Mouse (Mus musculus) liver, adult 2 months (tissue): ENCODE measurements around the gene Ube4a. TPM values are rescaled to one million over a fixed set of nuclear protein-coding genes. Genes with fewer than 3 reads are reported as not detected.

Experiments used
- DNase-seq: peaks from one replicate; pipeline ENCODE4 v3.0.0-alpha.2; 2011; ENCODE audit warnings: low read depth, low spot score; ENCODE audit errors: extremely low read depth
- H3K27ac ChIP-seq: fragments of 200-500 bp; replicated peaks from 2 replicates; pipeline ENCODE4 v1.5.1; 2012; ENCODE audit warnings: low read depth, mild to moderate bottlenecking, control low read depth, inconsistent platforms, low read length; ENCODE audit not compliant: insufficient read depth
- H3K27me3 ChIP-seq: fragments of 200-500 bp; 2 replicates; pipeline ENCODE4 v1.6.1; 2012; ENCODE audit warnings: mild to moderate bottlenecking, moderate library complexity, low read length, inconsistent platforms; ENCODE audit not compliant: control insufficient read depth, insufficient read depth
- H3K36me3 ChIP-seq: fragments of 200-500 bp; 2 replicates; pipeline ENCODE4 v1.6.1; 2012; ENCODE audit warnings: low read length, inconsistent platforms; ENCODE audit not compliant: control insufficient read depth, insufficient read depth
- H3K4me1 ChIP-seq: fragments of 200-500 bp; 2 replicates; pipeline ENCODE4 v1.6.1; 2011; ENCODE audit warnings: low read length; ENCODE audit not compliant: control insufficient read depth, insufficient read depth
- H3K4me3 ChIP-seq: fragments of 200-500 bp; 2 replicates; pipeline ENCODE4 v1.5.1; 2011; ENCODE audit warnings: low read depth, mild to moderate bottlenecking, control low read depth, low read length, moderate library complexity; ENCODE audit not compliant: insufficient read depth
- H3K79me2 ChIP-seq: fragments of 200-500 bp; 2 replicates; pipeline ENCODE4 v1.6.1; 2012; ENCODE audit warnings: inconsistent platforms, mild to moderate bottlenecking, low read length, moderate library complexity; ENCODE audit not compliant: control insufficient read depth, insufficient read depth
- H3K9ac ChIP-seq: fragments of 200-500 bp; 2 replicates; pipeline ENCODE4 v1.6.1; 2012; ENCODE audit warnings: low read depth, mild to moderate bottlenecking, control low read depth, inconsistent platforms, low read length
- CTCF ChIP-seq: fragments of 200-500 bp; IDR thresholded peaks from 2 replicates; pipeline ENCODE4 v1.5.1; 2011; ENCODE audit warnings: low read depth, low read length, control low read depth
- POLR2A ChIP-seq: fragments of 200-500 bp; IDR thresholded peaks from 2 replicates; pipeline ENCODE4 v1.6.1; 2011; ENCODE audit warnings: low read length, control low read depth; ENCODE audit not compliant: insufficient read depth; ENCODE audit errors: extremely low read depth
- WGBS: fragments of 180-500 bp; shearing (Covaris S2); methylation state at CpG from one replicate; pipeline ENCODE4 v1.1.7; 2018; 5-methylcytosine and 5-hydroxymethylcytosine counted together
- polyA plus RNA-seq: library from polyadenylated mRNA; depleted of rRNA; stranded (reverse); fragments of >200 nt; gene quantifications from 2 replicates; pipeline ENCODE4 v1.2.3, GENCODE M21; 2012; rRNA removed
- total RNA-seq: library from RNA; depleted of rRNA; stranded (reverse); fragments of >200 nt; gene quantifications from 2 replicates; pipeline ENCODE4 v1.2.3, GENCODE M21; 2014; rRNA removed

The Ube4a gene
- total and polyA plus RNA-seq, 2 experiments: 11.6 to 33.6 TPM

- H3K4me1 ChIP-seq: peaks cover 20% of the 10 kb centered on the region
- no peak for TF ChIP-seq CTCF
- no peak for TF ChIP-seq POLR2A
- H3K4me3 ChIP-seq: peak overlapping the region; percentile 100
- H3K27me3 ChIP-seq: no peaks in the 10 kb centered on the region
- peak overlapping the region; percentile 99 for H3K9ac ChIP-seq
- peak; percentile 56 for DNase-seq
- H3K27ac ChIP-seq: no peak overlapping the region
- H3K36me3 ChIP-seq: no peaks in the 10 kb centered on the region
- WGBS: 2% methylated on average over 13 of the region's 13 CpGs
- peaks cover 35% of the 10 kb centered on the region for H3K79me2 ChIP-seq
Measured at GRCm38 (mm10) chr9:44879694-44880271, 85.6 kb downstream of the Ube4a start.

GRCm38 (mm10) chr9:44878776-44879500, 86.5 kb downstream of the Ube4a start:
- Histone ChIP-seq H3K79me2 (peaks cover 38% of the 10 kb centered on the region), H3K27ac (no peak overlapping the region)

GRCm38 (mm10) chr9:44877686-44878085, 87.7 kb downstream of the Ube4a start:
- H3K4me3 ChIP-seq: no peak overlapping the region
- WGBS: 93% methylated on average over 7 of the region's 7 CpGs
- H3K27ac ChIP-seq: no peak overlapping the region
- peaks cover 20% of the 10 kb centered on the region for H3K4me1 ChIP-seq
- no peak for TF ChIP-seq POLR2A
- H3K9ac ChIP-seq: no peak overlapping the region
- no peaks in the 10 kb centered on the region for H3K27me3 ChIP-seq
- DNase-seq: no peak
- no peaks in the 10 kb centered on the region for H3K36me3 ChIP-seq
- H3K79me2 ChIP-seq: peaks cover 41% of the 10 kb centered on the region

More at GRCm38 (mm10) chr9:44878776-44879500, 86.5 kb downstream of the Ube4a start:
- TF ChIP-seq POLR2A: no peak
- TF ChIP-seq CTCF: no peak
- no peaks in the 10 kb centered on the region for H3K36me3 ChIP-seq
- no peak for DNase-seq
- peaks cover 20% of the 10 kb centered on the region for H3K4me1 ChIP-seq
- no peaks in the 10 kb centered on the region for H3K27me3 ChIP-seq
- WGBS: 49% methylated on average over 9 of the region's 9 CpGs
- no peak overlapping the region for H3K4me3 ChIP-seq
- H3K9ac ChIP-seq: peak overlapping the region; percentile 24; the same call in 1 of the 2 replicates

GRCm38 (mm10) chr9:44875476-44875875, 89.9 kb downstream of the Ube4a start:
- H3K9ac ChIP-seq: no peak overlapping the region
- no peaks in the 10 kb centered on the region for H3K27me3 ChIP-seq
- H3K79me2 ChIP-seq: peaks cover 50% of the 10 kb centered on the region
- H3K4me1 ChIP-seq: peaks cover 19% of the 10 kb centered on the region
- H3K36me3 ChIP-seq: no peaks in the 10 kb centered on the region
- no peak overlapping the region for H3K4me3 ChIP-seq
- DNase-seq: no peak
- no peak overlapping the region for H3K27ac ChIP-seq
- no peak for TF ChIP-seq CTCF
- TF ChIP-seq POLR2A: no peak
- WGBS: 78% methylated on average over 7 of the region's 7 CpGs

GRCm38 (mm10) chr9:44874198-44874597, 91.2 kb downstream of the Ube4a start:
- DNase-seq: no peak
- Histone ChIP-seq H3K79me2 (peaks cover 50% of the 10 kb centered on the region; the same call in 1 of the 2 replicates), H3K4me1 (peaks cover 7% of the 10 kb centered on the region)

GRCm38 (mm10) chr9:44873665-44874064, 91.7 kb downstream of the Ube4a start:
- Histone ChIP-seq H3K4me3 (no peak overlapping the region), H3K36me3 (no peaks in the 10 kb centered on the region), H3K27ac (no peak overlapping the region), H3K9ac (no peak overlapping the region), H3K27me3 (no peaks in the 10 kb centered on the region), H3K4me1 (peaks cover 4% of the 10 kb centered on the region; the same call in 1 of the 2 replicates), H3K79me2 (peaks cover 45% of the 10 kb centered on the region; the same call in 1 of the 2 replicates)
- no peak for TF ChIP-seq CTCF
- TF ChIP-seq POLR2A: no peak
- WGBS: 32% methylated on average over 5 of the region's 5 CpGs
- DNase-seq: no peak

More at GRCm38 (mm10) chr9:44874198-44874597, 91.2 kb downstream of the Ube4a start:
- TF ChIP-seq POLR2A (no peak), CTCF (no peak)
- no peak overlapping the region for H3K9ac ChIP-seq
- no peak overlapping the region for H3K27ac ChIP-seq
- no peaks in the 10 kb centered on the region for H3K27me3 ChIP-seq
- H3K4me3 ChIP-seq: no peak overlapping the region
- H3K36me3 ChIP-seq: no peaks in the 10 kb centered on the region

Other genes with a start within 250 kb of the Ube4a start
- gene Phldb1, start 230.4 kb downstream of the Ube4a start, total RNA-seq: 2.2 and 4.6 TPM in 2 replicates
- 2.6 and 5.9 TPM in 2 replicates for gene Phldb1, start 230.4 kb downstream of the Ube4a start, polyA plus RNA-seq
- 94.1 and 98.6 TPM in 2 replicates for gene Arcn1, start 197.8 kb downstream of the Ube4a start, total RNA-seq
- gene Arcn1, start 197.8 kb downstream of the Ube4a start, polyA plus RNA-seq: 32.0 and 33.1 TPM in 2 replicates
- gene Ift46, start 197.7 kb downstream of the Ube4a start, total RNA-seq: 27.5 and 33.2 TPM in 2 replicates
- gene Ift46, start 197.7 kb downstream of the Ube4a start, polyA plus RNA-seq: 24.3 and 33.5 TPM in 2 replicates
- gene Tmem25, start 166.3 kb downstream of the Ube4a start, total RNA-seq: 17.1 and 23.8 TPM in 2 replicates
- gene Tmem25, start 166.3 kb downstream of the Ube4a start, polyA plus RNA-seq: 67.0 and 77.3 TPM in 2 replicates
- gene Ttc36, start 162.5 kb downstream of the Ube4a start, total RNA-seq: 1,192 and 1,193 TPM in 2 replicates
- gene Ttc36, start 162.5 kb downstream of the Ube4a start, polyA plus RNA-seq: 2,094 and 2,442 TPM in 2 replicates
- gene Kmt2a, start 84.3 kb downstream of the Ube4a start, total RNA-seq: 1.9 and 2.8 TPM in 2 replicates
- 3.9 and 5.3 TPM in 2 replicates for gene Kmt2a, start 84.3 kb downstream of the Ube4a start, polyA plus RNA-seq
- 572 and 586 TPM in 2 replicates for gene Atp5l, start 44.9 kb downstream of the Ube4a start, total RNA-seq
- 230 and 372 TPM in 2 replicates for gene Atp5l, start 44.9 kb downstream of the Ube4a start, polyA plus RNA-seq
- 1.1 and 1.6 TPM in 2 replicates for gene Cd3g, start 14.8 kb upstream of the Ube4a start, total RNA-seq
- gene Cd3g, start 14.8 kb upstream of the Ube4a start, polyA plus RNA-seq: 0.38 and 0.83 TPM in 2 replicates
- 0.09 and 0.20 TPM in 2 replicates for gene Cd3d, start 16.2 kb upstream of the Ube4a start, total RNA-seq
- gene Cd3d, start 16.2 kb upstream of the Ube4a start, polyA plus RNA-seq: 0.37 and 0.73 TPM in 2 replicates
- 0.09 and 0.60 TPM in 2 replicates for gene Cd3e, start 44.0 kb upstream of the Ube4a start, total RNA-seq
- gene Cd3e, start 44.0 kb upstream of the Ube4a start, polyA plus RNA-seq: 0.68 and 0.82 TPM in 2 replicates
- 24.2 and 29.9 TPM in 2 replicates for gene Mpzl2, start 74.2 kb upstream of the Ube4a start, total RNA-seq
- gene Mpzl2, start 74.2 kb upstream of the Ube4a start, polyA plus RNA-seq: 20.5 and 34.0 TPM in 2 replicates
- 6.8 and 8.5 TPM in 2 replicates for gene Mpzl3, start 89.6 kb upstream of the Ube4a start, total RNA-seq
- 3.0 and 3.4 TPM in 2 replicates for gene Mpzl3, start 89.6 kb upstream of the Ube4a start, polyA plus RNA-seq
- 1.3 and 1.8 TPM in 2 replicates for gene Jaml, start 113.6 kb upstream of the Ube4a start, total RNA-seq
- gene Jaml, start 113.6 kb upstream of the Ube4a start, polyA plus RNA-seq: 0.05 and 0.11 TPM in 2 replicates
- not detected in 2 replicates for gene Scn2b, start 152.2 kb upstream of the Ube4a start, total RNA-seq
- gene Scn2b, start 152.2 kb upstream of the Ube4a start, polyA plus RNA-seq: not detected in 2 replicates
- gene Scn4b, start 172.8 kb upstream of the Ube4a start, total RNA-seq: 0.07 and 0.28 TPM in 2 replicates
- gene Scn4b, start 172.8 kb upstream of the Ube4a start, polyA plus RNA-seq: 0.02 and 0.07 TPM in 2 replicates
- 0.55 and 0.60 TPM in 2 replicates for gene BC049352, start 216.4 kb upstream of the Ube4a start, total RNA-seq
- gene BC049352, start 216.4 kb upstream of the Ube4a start, polyA plus RNA-seq: 0.17 and 0.44 TPM in 2 replicates
- gene Tmprss4, start 238.5 kb upstream of the Ube4a start, total RNA-seq: 0.37 and 1.1 TPM in 2 replicates
- 0.14 and 0.43 TPM in 2 replicates for gene Tmprss4, start 238.5 kb upstream of the Ube4a start, polyA plus RNA-seq